Mouse (Mus musculus) c-Kit-positive CD71-positive TER-119-positive erythroid progenitor cells, embryonic 14.5 days (primary cell): ENCODE data around the gene Fndc3b.

ENCODE experiments used
- DNase-seq: peaks from one replicate; pipeline ENCODE4 v3.0.0-alpha.2; 2013; ENCODE audit warnings: low spot score

Fndc3b gene

GRCm38 (mm10) chr3:27710648-27711428, at the start of gene Fndc3b:
Gene Fndc3b, minus strand, starts transcription at chr3:27711307.
- DNase-seq: peak; percentile 42

- no peak for DNase-seq
Observed at GRCm38 (mm10) chr3:27760278-27760677, 49.2 kb upstream of the Fndc3b start.

- DNase-seq: no peak
Observed at GRCm38 (mm10) chr3:27758976-27759375, 47.9 kb upstream of the Fndc3b start.

GRCm38 (mm10) chr3:27751657-27752056, 40.5 kb upstream of the Fndc3b start:
- no peak for DNase-seq

GRCm38 (mm10) chr3:27751156-27751555, 40.0 kb upstream of the Fndc3b start:
- DNase-seq: no peak

GRCm38 (mm10) chr3:27745651-27746050, 34.5 kb upstream of the Fndc3b start:
- no peak for DNase-seq

- DNase-seq: no peak
Observed at GRCm38 (mm10) chr3:27744754-27745153, 33.6 kb upstream of the Fndc3b start.

- DNase-seq: no peak
Observed at GRCm38 (mm10) chr3:27743271-27744145, 32.4 kb upstream of the Fndc3b start.

- DNase-seq: no peak
Observed at GRCm38 (mm10) chr3:27742124-27742523, 31.0 kb upstream of the Fndc3b start.

- no peak for DNase-seq
Observed at GRCm38 (mm10) chr3:27740136-27740535, 29.0 kb upstream of the Fndc3b start.

- DNase-seq: no peak
Observed at GRCm38 (mm10) chr3:27736180-27736579, 25.1 kb upstream of the Fndc3b start.

GRCm38 (mm10) chr3:27735113-27735512, 24.0 kb upstream of the Fndc3b start:
- no peak for DNase-seq

GRCm38 (mm10) chr3:27728798-27729782, 18.0 kb upstream of the Fndc3b start:
- DNase-seq: no peak

- no peak for DNase-seq
Observed at GRCm38 (mm10) chr3:27728176-27728575, 17.1 kb upstream of the Fndc3b start.

GRCm38 (mm10) chr3:27725752-27726151, 14.6 kb upstream of the Fndc3b start:
- no peak for DNase-seq

GRCm38 (mm10) chr3:27724208-27724607, 13.1 kb upstream of the Fndc3b start:
- DNase-seq: no peak

- DNase-seq: no peak
Observed at GRCm38 (mm10) chr3:27718829-27719365, 7.8 kb upstream of the Fndc3b start.

GRCm38 (mm10) chr3:27713971-27714370, 2.9 kb upstream of the Fndc3b start:
- DNase-seq: no peak

- no peak for DNase-seq
Observed at GRCm38 (mm10) chr3:27712421-27712820, 1.3 kb upstream of the Fndc3b start.

GRCm38 (mm10) chr3:27709906-27710647, 1.0 kb downstream of the Fndc3b start:
- DNase-seq: no peak
